Mouse (Mus musculus) c-Kit-positive CD71-positive TER-119-negative erythroid progenitor cells, embryonic 14.5 days (primary cell): ENCODE data around the gene Mettl26.

Experiments used
- DNase-seq: peaks from one replicate; pipeline ENCODE4 v3.0.0-alpha.2; 2013; ENCODE audit warnings: low read depth

The Mettl26 gene

GRCm38 (mm10) chr17:25885636-25886035 is 10.8 kb downstream of the Mettl26 start:
- DNase-seq: no peak

DNA sequence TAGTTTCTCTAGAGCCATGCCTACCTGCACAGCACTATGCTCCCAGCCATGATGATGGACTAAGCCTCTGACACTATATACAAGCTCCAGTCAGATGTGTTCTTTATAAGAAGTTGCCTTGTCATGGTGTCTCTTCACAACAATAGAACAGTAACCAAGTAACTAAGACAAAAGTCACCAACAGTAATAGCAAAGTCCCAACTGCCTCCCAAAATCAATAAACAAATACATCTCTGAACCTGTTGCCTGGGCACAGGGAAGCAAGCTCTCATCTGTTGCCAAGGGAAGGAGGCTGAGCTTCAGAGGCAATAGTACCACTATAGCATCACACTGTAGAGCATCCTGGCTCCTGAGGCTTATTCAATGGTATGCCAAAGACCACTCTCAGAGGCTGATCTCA is 11.9 kb downstream of the Mettl26 start:
- DNase-seq: no peak

DNA sequence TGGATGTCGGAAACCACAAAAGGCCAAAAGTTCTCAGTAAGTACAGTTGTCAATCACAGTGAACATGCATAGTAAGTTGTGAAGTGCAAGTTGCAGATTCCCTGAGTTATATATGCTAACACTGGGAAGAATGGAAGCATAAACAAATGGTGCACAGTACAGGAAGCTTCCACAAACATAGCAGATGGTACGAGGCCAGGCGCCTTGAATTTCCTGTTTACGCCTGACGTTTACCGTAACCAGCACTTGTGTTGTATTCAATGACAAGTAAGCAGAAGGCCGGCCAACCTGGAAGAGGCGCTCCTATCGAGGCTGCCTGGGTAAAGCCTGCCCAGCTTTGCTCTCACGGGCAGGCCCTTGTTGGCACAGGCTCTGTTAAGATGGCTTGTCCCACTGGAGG is 12.6 kb downstream of the Mettl26 start:
- no peak for DNase-seq

DNA sequence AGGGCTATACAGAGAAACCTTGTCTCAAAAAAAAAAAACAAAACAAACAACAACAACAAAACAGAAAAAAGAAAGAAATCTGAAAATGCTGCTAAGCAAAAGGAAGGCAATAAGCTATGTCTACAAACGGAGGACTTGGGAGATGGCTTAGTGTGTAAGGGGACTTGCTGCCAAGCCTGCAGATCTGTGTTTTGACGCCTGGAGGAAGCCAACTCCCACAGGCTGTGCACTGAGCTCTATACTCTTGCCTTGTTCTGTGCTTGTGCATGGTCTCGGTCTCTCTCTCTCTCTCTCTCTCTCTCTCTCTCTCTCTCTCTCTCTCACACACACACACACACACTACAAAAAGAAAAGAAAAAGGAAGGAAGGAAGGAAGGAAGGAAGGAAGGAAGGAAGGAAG is 14.0 kb downstream of the Mettl26 start:
- DNase-seq: no peak

DNA sequence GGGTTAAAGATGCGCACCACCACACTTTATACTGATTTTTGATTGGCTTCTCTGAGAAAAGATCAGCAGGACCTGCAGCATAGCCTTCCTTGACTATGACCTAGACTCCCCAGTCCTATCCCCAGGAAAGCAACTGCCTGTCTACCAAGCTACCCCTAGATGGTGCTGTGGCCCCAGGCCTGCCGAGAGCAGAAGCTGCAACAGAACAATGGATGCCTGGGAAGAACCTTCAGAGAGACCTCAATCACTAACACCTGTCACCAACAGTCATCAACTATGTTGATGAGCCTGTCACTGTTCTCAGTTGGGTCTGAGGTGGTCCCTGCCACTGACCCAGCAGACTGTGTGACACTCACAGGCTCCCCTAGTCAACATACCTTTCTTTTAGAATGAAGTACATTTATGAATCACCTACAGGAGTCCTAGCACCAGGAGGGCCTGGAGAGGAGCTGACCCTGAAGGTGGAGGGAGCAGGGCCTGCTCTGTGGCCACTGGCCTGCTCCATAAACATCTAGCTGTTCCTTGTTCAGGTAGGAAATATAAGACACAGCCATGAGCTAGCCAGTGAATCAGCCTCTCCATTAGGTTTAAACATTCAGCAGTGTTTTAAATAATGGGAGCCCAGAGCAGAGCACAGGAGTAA is 19.2 kb downstream of the Mettl26 start:
- DNase-seq: no peak

GRCm38 (mm10) chr17:25895415-25895814 is 20.5 kb downstream of the Mettl26 start:
- no peak for DNase-seq

- DNase-seq: no peak
These were observed 21.0 kb downstream of the Mettl26 start for GRCm38 (mm10) chr17:25895891-25896290.

DNA sequence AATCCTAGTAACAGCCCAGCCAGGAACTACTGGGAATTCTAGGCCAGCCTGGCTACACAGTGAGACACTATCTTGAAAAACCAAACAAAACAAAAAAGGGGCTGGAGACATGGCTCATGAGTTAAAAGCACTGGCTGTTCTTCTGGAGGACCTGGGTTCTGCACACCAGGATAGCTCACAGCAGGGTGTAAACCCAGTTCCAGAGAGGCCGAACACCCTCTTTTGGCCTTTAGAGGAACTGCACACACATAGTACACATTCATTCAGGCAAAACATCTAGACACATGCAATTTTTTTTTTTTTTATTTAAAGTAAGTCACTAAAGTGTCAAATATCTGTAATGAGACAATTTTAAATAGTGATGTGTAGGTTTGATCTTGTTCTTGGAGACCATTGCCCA is 25.3 kb downstream of the Mettl26 start:
- no peak for DNase-seq

GRCm38 (mm10) chr17:25903061-25903460 is 28.2 kb downstream of the Mettl26 start:
- DNase-seq: no peak

DNA sequence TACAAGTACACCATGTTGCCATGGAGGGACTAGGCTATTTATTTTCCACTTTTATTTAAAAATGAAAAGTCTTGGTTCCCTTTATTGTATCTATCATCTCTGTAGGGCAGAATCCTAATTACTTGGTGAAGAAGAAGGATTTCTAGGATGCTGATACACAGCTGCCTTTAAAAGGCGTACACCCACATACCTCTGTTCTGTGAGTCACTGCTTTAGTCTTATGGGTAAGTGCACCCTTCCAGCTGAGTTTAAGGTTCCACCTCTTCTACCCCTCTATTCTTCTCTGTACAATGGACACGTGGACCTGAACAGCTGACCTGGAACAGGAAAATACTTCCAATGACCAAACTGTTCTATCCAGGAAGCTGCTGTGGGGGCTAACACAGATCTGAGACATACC is 32.8 kb downstream of the Mettl26 start:
- DNase-seq: no peak

DNA sequence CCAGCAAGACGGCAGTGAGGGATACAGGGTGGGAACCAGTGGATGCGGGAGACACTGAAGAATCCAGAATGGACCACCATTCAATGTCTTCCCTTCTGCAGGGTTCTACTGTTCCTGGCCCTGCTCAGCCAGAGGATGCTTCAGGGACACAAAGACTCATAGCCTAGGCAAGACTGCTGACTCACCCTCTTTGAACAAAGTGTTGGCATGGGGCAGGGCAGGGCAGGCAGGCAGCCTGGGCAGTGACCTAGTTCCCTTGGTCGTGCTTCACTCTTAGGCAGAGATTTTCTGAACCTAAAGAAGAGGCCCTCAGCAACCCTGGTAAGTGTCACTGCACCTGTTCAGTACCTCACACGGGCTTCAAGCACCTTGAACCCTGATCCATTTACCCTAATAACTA is 36.9 kb downstream of the Mettl26 start:
- DNase-seq: no peak

DNA sequence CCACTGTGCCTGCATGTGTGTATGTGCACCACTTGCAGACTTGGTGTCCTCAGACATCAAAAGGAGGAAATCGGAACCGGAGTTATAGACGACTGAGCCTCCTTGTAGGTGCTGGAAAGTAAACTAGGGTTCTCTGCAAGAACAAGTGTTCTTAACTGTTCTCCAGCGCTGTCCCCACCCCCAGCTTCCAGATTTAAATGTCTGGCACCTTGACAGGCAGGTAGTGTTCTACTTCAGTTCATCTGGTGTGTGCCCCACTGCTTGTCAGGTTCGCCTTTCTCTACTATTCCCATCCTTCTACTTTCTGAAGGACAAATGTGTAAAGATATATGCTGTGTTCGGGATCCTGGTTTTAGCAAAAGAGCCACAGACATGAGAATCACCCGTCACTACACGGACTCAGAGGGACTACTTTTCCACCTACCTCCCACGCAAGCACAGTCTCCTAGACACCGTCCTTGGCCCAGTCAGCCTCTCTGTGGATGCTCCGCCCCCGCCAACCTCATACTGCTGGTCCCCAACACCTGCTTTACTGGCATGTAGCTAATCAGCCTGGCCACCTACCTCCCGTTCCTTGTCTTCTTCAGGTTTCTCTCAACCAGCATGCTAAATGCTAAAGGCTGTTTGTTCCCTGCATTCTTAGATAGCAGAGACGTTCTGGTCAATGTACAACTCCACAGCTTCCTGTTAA is 38.5 kb downstream of the Mettl26 start:
- DNase-seq: no peak

DNA sequence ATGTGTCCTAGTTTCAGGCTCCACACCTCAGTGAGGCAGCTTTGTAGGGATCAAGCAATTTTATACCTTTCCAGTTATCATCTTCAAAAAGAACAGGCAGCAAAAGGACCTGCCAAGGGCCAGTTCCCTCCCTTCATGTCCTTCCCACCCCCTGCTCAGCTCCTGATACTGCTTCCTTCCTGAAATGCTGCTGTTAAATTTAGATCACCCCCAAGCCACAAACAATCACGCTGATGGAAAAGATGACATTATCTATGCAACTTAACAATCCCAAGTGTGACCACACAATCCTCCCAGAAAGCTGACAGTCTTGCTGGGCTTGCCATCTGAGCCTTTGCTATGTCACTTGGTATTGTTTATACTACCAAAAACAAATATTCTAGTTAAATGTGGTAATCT is 39.0 kb downstream of the Mettl26 start:
- DNase-seq: no peak

GRCm38 (mm10) chr17:25914295-25914694 is 39.4 kb downstream of the Mettl26 start:
- no peak for DNase-seq

- DNase-seq: no peak
These were observed 42.2 kb downstream of the Mettl26 start for GRCm38 (mm10) chr17:25916931-25917647.

GRCm38 (mm10) chr17:25918037-25918750 is 43.3 kb downstream of the Mettl26 start:
- no peak for DNase-seq

GRCm38 (mm10) chr17:25919144-25919785 is 44.4 kb downstream of the Mettl26 start, which contains the start of gene Rab40c:
TSS of gene Rab40c (minus strand) at chr17:25919727.
- peak; percentile 53 for DNase-seq

- DNase-seq: peak; percentile 98
These were observed 45.1 kb downstream of the Mettl26 start for GRCm38 (mm10) chr17:25919786-25920642.

- DNase-seq: no peak
These were observed 47.2 kb downstream of the Mettl26 start for GRCm38 (mm10) chr17:25922120-25922519.

DNA sequence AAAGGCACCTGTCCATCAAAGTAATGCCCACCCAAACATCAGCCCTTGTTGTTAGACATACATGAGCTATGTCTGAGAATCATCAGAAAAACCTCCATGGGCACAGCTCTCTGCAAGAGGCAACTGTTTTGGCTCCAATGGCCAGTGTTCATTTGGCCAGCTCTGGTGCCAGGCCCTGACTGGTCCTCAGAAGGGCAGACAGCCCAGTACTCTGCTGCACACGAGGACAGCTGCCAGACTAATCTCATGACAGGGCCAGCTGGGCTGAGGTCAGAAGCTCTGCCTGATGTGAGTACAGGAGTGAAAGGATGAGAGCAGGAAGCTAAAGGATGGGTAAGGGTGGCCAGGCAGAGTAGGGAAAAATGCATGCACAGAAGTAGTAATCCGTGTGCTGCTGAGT is 50.5 kb downstream of the Mettl26 start:
- DNase-seq: no peak
